Mouse (Mus musculus): ENCODE measurements around the gene Tanc1.

GRCm38 (mm10) chr2:59637040-59637785 lies 25.4 kb downstream of the Tanc1 start:
- TF ChIP-seq CTCF (IDR thresholded peaks at IDR 0.05) (no peak), POLR2A (IDR thresholded peaks at IDR 0.05; ENCODE audit: insufficient read depth, low read depth, low read length) (no peak)
